Mouse (Mus musculus) layer of hippocampus, adult 9-11 months (tissue): Measurements from ENCODE around the gene Pbx1.

Experiments used
- DNase-seq: peaks from one replicate; pipeline ENCODE4 v3.0.0; 2022

Pbx1 gene

GRCm38 (mm10) chr1:168425017-168425705, 6.9 kb downstream of the Pbx1 start:
- no peak for DNase-seq

- no peak for DNase-seq
These were observed 8.6 kb downstream of the Pbx1 start for GRCm38 (mm10) chr1:168423389-168423930.

- DNase-seq: peak; percentile 65
These were observed 13.2 kb downstream of the Pbx1 start for GRCm38 (mm10) chr1:168418903-168419302.

- DNase-seq: no peak
These were observed 14.4 kb downstream of the Pbx1 start for GRCm38 (mm10) chr1:168417626-168418025.

- DNase-seq: no peak
These were observed 15.2 kb downstream of the Pbx1 start for GRCm38 (mm10) chr1:168416729-168417437.

GRCm38 (mm10) chr1:168410611-168411010, 21.5 kb downstream of the Pbx1 start:
- DNase-seq: no peak

- DNase-seq: no peak
These were observed 22.0 kb downstream of the Pbx1 start for GRCm38 (mm10) chr1:168410054-168410453.

GRCm38 (mm10) chr1:168408757-168409156, 23.3 kb downstream of the Pbx1 start:
- DNase-seq: no peak

- DNase-seq: no peak
These were observed 24.1 kb downstream of the Pbx1 start for GRCm38 (mm10) chr1:168407958-168408357.

GRCm38 (mm10) chr1:168406291-168406675, 25.8 kb downstream of the Pbx1 start:
- DNase-seq: no peak

- no peak for DNase-seq
These were observed 26.3 kb downstream of the Pbx1 start for GRCm38 (mm10) chr1:168405645-168406290.

- DNase-seq: no peak
These were observed 28.5 kb downstream of the Pbx1 start for GRCm38 (mm10) chr1:168403529-168403928.

GRCm38 (mm10) chr1:168402683-168403082, 29.4 kb downstream of the Pbx1 start:
- no peak for DNase-seq

- DNase-seq: no peak
These were observed 36.4 kb downstream of the Pbx1 start for GRCm38 (mm10) chr1:168395523-168396159.

GRCm38 (mm10) chr1:168394535-168394934, 37.5 kb downstream of the Pbx1 start:
- no peak for DNase-seq

GRCm38 (mm10) chr1:168393456-168393855, 38.6 kb downstream of the Pbx1 start:
- no peak for DNase-seq

GRCm38 (mm10) chr1:168392500-168392853, 39.6 kb downstream of the Pbx1 start:
- DNase-seq: no peak

- no peak for DNase-seq
These were observed 40.2 kb downstream of the Pbx1 start for GRCm38 (mm10) chr1:168391617-168392499.

- no peak for DNase-seq
These were observed 41.3 kb downstream of the Pbx1 start for GRCm38 (mm10) chr1:168390748-168391147.

GRCm38 (mm10) chr1:168386159-168386558, 45.9 kb downstream of the Pbx1 start:
- DNase-seq: no peak

GRCm38 (mm10) chr1:168384594-168384955, 47.5 kb downstream of the Pbx1 start:
- DNase-seq: no peak
